Mouse (Mus musculus): ENCODE measurements at regions not wholly inside any gene's neighbourhood (a gene's known extent, or its start where the extent isn't known, plus 50 kb on each side); places are given as distances from the start of the nearest gene placed in this dataset.
A peak's percentile ranks its signal among the peaks of the same experiment; 100 is the strongest.

GRCm38 (mm10) chr3:36291971-36292370 lies 69.9 kb upstream of the Qrfpr start:
- Histone ChIP-seq H3K27me3 (replicated peaks; ENCODE audit: control insufficient read depth, insufficient read depth, low read length) (no peaks in the 10 kb centered on the region), H3K9me3 (ENCODE audit: control insufficient read depth) (no peaks in the 10 kb centered on the region), H3K36me3 (ENCODE audit: control insufficient read depth, insufficient read depth) (no peaks in the 10 kb centered on the region), H3K4me1 (replicated peaks; ENCODE audit: control insufficient read depth, insufficient read depth, low read length) (no peaks in the 10 kb centered on the region), H3K27ac (ENCODE audit: low read depth, low read length) (no peak overlapping the region), H3K4me2 (replicated peaks; ENCODE audit: low read depth) (no peak overlapping the region), H3K4me3 (ENCODE audit: low read depth, low read length) (no peak overlapping the region), H3K9ac (ENCODE audit: low read depth, low read length) (no peak overlapping the region)
- TF ChIP-seq CTCF (IDR thresholded peaks at IDR 0.05; ENCODE audit: low read depth) = no peak
- no peak for ATAC-seq
- WGBS = 91% methylated on average over 4 of the region's 4 CpGs

GRCm38 (mm10) chr3:36284066-36284465 lies 62.0 kb upstream of the Qrfpr start:
- H3K4me1 ChIP-seq (replicated peaks; ENCODE audit: control insufficient read depth, insufficient read depth, low read length) = no peaks in the 10 kb centered on the region
- no peak overlapping the region for H3K9ac ChIP-seq (ENCODE audit: low read depth, low read length)
- no peaks in the 10 kb centered on the region for H3K27me3 ChIP-seq (replicated peaks; ENCODE audit: control insufficient read depth, insufficient read depth, low read length)
- no peak overlapping the region for H3K4me2 ChIP-seq (replicated peaks; ENCODE audit: low read depth)
- 0 out of 2 replicates have a peak, but pooled peaks cover 7% of the 10 kb centered on the region for H3K9me3 ChIP-seq (ENCODE audit: control insufficient read depth)
- peak; percentile 90 for ATAC-seq
- no peak overlapping the region for H3K4me3 ChIP-seq (ENCODE audit: low read depth, low read length)
- no peak overlapping the region for H3K27ac ChIP-seq (ENCODE audit: low read depth, low read length)
- WGBS = 41% methylated on average over 5 of the region's 5 CpGs
- no peaks in the 10 kb centered on the region for H3K36me3 ChIP-seq (ENCODE audit: control insufficient read depth, insufficient read depth)
- TF ChIP-seq CTCF (IDR thresholded peaks at IDR 0.05; ENCODE audit: low read depth) = no peak

GRCm38 (mm10) chr3:36275502-36275901 lies 53.4 kb upstream of the Qrfpr start:
- no peak overlapping the region for H3K4me3 ChIP-seq (ENCODE audit: low read depth, low read length)
- no peak for TF ChIP-seq CTCF (IDR thresholded peaks at IDR 0.05; ENCODE audit: low read depth)
- no peaks in the 10 kb centered on the region for H3K4me1 ChIP-seq (replicated peaks; ENCODE audit: control insufficient read depth, insufficient read depth, low read length)
- ATAC-seq = no peak
- H3K4me2 ChIP-seq (replicated peaks; ENCODE audit: low read depth) = no peak overlapping the region
- no peaks in the 10 kb centered on the region for H3K27me3 ChIP-seq (replicated peaks; ENCODE audit: control insufficient read depth, insufficient read depth, low read length)
- H3K9ac ChIP-seq (ENCODE audit: low read depth, low read length) = no peak overlapping the region
- 69% methylated on average over 1 of the region's 1 CpGs for WGBS
- no peaks in the 10 kb centered on the region for H3K9me3 ChIP-seq (ENCODE audit: control insufficient read depth)
- H3K36me3 ChIP-seq (ENCODE audit: control insufficient read depth, insufficient read depth) = no peaks in the 10 kb centered on the region
- H3K27ac ChIP-seq (ENCODE audit: low read depth, low read length) = no peak overlapping the region

All from intestine, postnatal 0 days (tissue).